Mouse (Mus musculus) granulocyte monocyte progenitor cell, adult 5-6 weeks (primary cell): ENCODE data around the gene Cited1. TPM values are rescaled to one million over a fixed set of nuclear protein-coding genes. Genes with fewer than 3 reads are reported as not detected.

Source experiments
- ATAC-seq: replicated peaks from 2 replicates; pipeline ENCODE4 v1.8.0; 2016; ENCODE audit warnings: mild to moderate bottlenecking, moderate TSS enrichment, inconsistent platforms; ENCODE audit not compliant: poor library complexity, severe bottlenecking
- total RNA-seq, 2 experiments: library from RNA; stranded (forward) in 1 of 2; stranded (reverse) in 1 of 2; fragments of 200-712, 200-1000 nt in 1 of 2; fragments of >200 nt in 1 of 2; fragmentation: Nextera tagmentation in 1 of 2; gene quantifications; 2 replicates each; pipeline ENCODE4 v1.2.3; 2014 to 2017

Gene Cited1
- not detected in 2 replicates for total RNA-seq (2014; fragmentation: Nextera tagmentation)
- total RNA-seq (2017): not detected in 2 replicates

DNA sequence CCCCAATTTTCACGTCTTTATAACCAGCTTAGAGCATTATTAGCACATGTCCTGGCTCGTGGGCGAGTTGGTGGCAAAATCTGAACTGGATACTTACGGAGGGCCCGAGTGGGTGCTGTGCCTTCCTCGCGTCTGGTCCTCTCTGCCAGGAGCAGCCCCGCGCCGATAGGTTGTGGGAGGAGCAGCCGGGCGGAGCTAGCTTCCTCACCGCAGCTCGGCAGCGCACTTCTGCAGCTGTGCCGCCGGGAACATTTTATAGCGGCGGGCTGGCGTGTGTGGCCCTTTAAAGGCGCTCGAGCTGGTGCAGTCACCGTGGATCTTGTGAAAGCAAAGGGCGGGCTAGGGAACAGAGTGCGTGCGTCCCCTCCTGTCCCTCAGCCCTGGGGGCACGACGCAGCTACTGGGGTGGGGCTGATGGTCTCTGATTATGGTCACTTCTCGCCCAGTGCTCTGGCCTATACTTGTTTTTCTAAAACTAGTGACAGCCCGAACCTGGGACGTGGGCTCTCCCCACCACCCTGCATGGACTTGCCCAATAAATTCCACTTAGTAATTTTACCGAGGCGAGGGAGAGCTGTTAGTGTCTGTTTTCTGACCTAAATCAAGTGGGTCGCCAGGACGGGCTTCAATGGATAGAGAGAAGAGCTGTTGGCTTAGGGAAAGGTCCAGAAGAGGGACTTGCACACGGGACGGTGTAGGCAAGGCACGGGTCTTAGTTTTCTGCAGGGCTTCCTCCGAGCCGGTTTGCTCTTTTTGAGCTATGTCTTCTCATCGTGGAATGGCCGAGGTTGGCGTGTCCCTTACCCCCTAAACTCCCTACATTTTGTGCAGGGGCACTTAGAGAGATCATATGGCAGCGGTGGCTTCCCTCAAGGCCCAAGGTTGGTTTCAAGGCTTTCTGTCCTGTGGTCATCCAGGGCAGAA is at the start of gene Cited1:
TSS of gene Cited1 (minus strand) at position 245 of the 924 bp plus-strand sequence.
- peak; percentile 94 for ATAC-seq

DNA sequence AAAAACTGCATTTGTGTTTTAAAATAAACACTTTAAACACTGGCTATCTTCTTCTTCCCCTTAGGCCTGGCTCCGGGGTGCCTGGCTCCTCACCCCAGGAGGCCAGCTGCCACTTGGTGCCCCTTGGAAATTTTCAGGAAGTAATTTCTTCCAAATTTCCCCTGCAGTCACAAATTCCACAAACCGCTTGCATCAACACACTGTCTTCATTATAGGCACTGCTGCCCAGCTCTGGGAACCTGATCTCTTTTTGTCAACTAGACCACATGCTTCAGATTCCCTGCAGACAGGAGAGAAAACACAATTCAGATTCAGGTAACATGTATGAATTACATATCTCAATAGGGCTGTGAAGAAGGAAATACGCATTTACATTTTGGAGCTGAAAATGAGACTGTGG is 32.9 kb upstream of the Cited1 start:
- ATAC-seq: no peak

DNA sequence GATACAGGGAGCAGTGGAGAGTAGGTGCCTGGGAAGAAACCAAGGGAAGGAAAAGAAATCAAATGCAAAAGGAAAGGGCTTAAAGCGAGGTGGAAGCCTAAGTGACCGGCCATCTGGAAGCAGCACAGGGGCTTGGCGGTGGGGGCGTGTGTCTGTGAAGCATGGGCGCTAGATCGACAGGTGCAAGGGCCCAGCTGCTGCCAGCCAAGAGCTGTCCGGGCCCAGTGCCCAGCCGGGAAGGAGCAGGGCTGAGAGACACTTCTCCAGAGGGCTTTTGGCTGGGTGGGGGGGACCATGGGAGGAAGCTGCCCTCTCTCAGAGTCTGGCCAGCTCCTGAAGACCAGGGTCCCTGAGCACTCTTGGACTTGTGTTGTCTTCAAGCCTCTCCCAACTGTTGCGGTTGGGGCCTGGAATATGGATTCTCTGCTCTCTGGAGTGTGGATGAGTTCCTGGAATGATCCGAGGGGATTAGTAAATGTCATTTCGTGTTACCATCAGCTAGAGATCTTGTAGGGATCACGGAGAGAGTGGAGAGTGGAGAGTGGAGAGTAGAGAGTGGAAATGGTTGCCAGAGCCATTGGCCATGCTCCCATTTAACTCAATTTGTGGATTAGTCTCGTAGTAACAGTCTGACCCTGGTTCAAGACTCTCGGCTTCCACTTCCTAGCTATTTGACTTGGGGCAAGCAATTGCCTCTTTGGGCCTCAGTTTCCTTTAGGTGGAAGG is 10.8 kb upstream of the Cited1 start:
- no peak for ATAC-seq

DNA sequence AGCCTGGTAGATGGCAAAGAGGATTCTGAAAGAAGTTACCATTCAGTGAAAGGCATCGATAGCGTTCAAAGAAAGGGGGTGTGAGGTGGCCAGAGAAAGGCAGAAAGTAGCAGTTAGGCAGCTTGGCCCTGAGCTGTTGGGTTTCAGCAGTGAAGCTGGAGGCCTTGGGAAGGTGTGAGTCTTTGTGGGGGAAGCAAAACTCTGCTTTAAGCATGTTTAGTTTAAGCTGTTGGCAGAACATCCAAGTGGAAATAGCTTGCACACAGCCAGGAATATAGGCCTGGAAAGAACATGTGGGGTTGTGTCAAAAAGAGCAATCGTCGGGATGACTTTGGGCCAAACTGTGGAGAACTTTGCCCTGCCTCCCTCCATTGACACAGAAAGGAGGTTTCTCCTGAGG is 7.8 kb upstream of the Cited1 start:
- no peak for ATAC-seq

DNA sequence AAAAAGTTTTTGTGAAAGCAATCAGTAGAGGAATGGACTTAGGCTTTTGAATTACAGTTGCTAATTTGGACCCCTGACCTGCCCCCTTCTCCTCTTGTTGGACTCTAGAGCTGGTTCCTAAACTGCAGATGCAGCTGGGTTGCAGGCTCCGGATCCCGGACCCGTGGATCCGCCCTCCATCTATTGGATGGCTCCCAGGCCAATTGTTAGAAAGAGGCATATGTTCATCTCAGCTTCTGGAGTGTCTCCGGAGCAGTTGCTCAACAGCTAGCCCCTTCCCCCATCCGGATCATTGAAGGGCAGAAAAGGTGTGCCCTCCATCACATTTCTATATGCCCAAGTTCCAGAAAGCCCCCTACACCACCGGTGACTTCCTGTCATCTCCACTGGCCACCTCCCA is 1.9 kb upstream of the Cited1 start:
- no peak for ATAC-seq

DNA sequence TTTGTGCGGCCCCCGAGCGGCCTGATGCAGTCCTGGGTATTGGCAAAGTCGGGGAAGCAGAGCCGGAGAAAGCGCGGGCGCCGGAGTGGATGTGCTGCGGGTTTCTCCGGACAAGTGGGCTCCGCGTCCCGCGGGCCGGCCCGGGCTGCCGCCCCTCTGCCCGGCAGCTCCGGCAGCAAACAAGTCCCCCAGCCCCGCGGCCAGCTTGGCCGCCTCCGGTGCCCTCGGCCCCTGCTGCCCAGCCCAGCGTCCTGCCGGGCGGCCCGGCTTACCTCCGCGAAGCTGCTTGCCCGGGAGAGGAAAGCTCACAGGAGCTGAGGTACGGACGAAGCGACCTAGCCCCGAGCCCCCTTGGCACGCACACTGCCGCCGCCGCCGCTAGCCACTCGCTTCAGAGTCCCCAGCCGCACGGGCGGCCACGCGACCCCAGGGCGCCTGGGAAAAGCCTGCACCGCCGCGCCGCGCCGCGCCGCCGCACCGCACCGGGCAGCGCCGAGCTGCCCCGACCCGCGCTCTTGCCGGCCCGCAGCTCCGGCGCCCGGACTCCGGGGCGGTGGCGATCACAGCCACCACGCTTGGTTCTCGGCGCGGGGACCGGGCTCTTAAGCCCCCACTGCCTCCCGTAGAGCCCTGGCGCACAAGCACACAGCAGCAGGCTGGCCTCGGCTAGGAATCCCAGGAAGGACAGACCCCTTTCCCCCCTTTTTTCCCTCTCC is 602 bp downstream of the Cited1 start:
- no peak for ATAC-seq

DNA sequence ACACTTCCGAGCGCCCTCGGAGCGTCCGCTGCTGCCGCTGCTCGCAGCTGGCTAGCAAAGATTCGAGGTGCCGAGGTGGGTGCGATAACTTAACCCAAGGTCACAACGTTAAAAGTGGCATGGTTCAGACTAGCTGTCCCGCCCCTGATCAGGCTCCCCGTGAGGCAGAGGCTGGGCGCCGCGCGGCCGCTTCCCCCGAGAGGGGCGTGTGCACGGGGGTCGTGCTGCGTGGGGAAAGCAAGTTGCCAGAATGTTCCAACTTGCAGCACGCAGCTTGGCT is 1.1 kb downstream of the Cited1 start:
- ATAC-seq: no peak

DNA sequence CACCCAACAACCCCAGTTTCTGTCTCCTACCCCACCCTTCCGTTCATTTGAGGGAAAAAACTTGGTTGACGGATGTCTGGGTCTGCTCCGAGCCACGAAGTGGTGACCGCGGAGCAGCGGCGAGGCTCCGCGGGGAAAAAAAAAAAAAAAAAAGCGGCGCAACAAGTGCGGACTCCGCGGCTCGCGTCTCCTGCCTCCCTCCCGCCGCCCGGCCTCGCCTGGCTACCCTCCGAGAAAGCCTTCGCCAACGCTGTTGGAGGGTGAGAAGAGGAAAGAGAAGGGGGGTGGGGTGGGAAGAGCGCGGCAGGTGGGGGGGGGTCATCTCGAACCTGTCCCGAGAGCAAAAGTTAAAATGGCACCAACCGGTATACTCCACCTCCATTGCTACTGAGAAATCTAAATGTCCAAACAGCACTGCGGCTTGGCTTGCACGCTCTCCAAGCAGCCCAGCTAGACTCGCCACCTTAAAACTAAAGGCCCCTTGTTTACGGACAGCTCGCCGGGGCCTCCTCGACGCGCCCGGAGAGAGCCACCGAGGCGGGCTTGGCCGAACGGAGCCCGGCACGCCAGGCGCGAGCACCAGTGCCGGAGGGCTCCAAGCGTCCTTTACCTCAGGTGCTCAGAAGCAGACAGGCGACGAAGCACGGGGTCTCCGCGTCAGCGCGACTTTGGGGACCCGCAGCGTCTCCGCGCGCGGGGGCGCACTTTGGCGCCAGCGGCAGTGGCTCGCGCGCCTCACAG is 1.7 kb downstream of the Cited1 start:
- ATAC-seq: no peak

DNA sequence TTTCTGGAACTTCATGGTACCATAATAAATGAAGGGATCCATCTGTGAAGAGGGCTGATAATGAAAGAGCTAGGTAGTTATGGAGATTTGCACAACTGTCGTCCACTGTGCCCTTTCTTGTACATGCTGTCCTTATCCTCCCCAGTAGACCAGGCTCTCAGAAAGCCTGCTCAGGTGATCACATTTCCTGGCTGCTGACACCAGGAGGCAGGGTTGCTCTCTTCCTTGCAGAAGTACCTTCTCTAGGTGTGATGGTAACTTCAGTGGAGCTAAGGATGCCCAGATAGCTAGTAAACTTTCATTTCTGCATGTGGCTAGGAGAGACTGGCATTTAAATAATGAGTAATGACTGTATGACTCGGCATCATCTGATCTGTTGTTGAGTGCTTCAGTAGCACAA is 7.6 kb downstream of the Cited1 start:
- ATAC-seq: no peak

DNA sequence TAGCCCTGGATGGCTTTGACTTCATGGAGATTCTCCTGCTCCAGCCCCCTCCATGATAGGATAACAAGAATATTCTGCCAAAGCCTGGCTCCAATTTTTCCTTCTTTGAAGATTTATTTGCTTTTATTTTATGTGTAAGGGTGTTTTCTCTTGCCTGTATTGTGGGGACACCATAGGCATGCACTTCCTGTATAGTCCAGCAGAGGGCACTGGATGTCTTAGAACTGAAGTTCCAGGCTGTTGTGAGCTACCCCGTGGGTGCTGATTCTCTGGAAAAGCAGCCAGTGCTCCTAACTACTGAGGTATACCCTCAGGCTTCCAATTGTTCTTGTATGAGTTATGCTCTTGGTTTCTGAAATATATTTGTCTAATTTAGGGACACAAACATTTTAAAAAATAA is 32.9 kb downstream of the Cited1 start:
- ATAC-seq: peak; percentile 66

DNA sequence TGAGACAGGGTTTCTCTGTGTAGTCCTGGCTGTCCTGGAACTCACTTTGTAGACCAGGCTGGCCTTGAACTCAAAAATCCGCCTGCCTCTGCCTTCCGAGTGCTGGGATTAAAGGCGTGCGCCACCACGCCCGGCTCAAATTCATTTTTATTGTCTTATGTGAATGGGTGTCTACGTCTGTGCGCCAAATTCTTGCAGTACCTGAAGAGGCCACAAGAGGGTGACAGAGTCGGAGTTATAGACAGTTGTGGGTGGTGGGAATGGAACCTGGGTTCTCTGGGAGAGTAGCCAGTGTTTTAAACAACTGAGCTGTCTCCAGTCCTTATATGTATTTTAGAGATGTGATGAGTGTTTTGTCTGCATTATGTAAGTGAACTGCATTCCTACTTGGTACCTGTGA is 36.6 kb downstream of the Cited1 start:
- ATAC-seq: peak; percentile 66

Other genes with a start within 250 kb of the Cited1 start
- 2.1 and 4.4 TPM in 2 replicates for gene Rtl5, start 180.9 kb downstream of the Cited1 start, total RNA-seq (2014; fragmentation: Nextera tagmentation)
- gene Rtl5, start 180.9 kb downstream of the Cited1 start, total RNA-seq (2017): 0.52 and 1.6 TPM in 2 replicates
- 65.5 and 77.0 TPM in 2 replicates for gene Pin4, start 132.7 kb downstream of the Cited1 start, total RNA-seq (2014; fragmentation: Nextera tagmentation)
- gene Pin4, start 132.7 kb downstream of the Cited1 start, total RNA-seq (2017): 83.2 and 99.1 TPM in 2 replicates
- 22.2 and 22.5 TPM in 2 replicates for gene Ercc6l, start 95.1 kb downstream of the Cited1 start, total RNA-seq (2014; fragmentation: Nextera tagmentation)
- gene Ercc6l, start 95.1 kb downstream of the Cited1 start, total RNA-seq (2017): 26.6 and 31.8 TPM in 2 replicates
- gene Rps4x, start 62.8 kb downstream of the Cited1 start, total RNA-seq (2014; fragmentation: Nextera tagmentation): 4,285 and 4,418 TPM in 2 replicates
- 2,798 and 2,878 TPM in 2 replicates for gene Rps4x, start 62.8 kb downstream of the Cited1 start, total RNA-seq (2017)